Mouse (Mus musculus) kidney, embryonic 15.5 days (tissue): ENCODE results near the gene Atg2a. TPM values are rescaled to one million over a fixed set of nuclear protein-coding genes. Genes with fewer than 3 reads are reported as not detected.
A peak's percentile ranks its signal among the peaks of the same experiment; 100 is the strongest.

ENCODE experiments used
- ATAC-seq: fragments of 200-750 bp; cut with Nextera tagmentation; replicated peaks from 2 replicates; pipeline ENCODE4 v1.8.0; 2017; ENCODE audit warnings: moderate TSS enrichment; ENCODE audit not compliant: low FRiP score
- H3K27ac ChIP-seq: fragments of 300-500 bp; sonication (generic); 2 replicates; pipeline ENCODE4 v1.5.1; 2015; ENCODE audit warnings: mild to moderate bottlenecking, inconsistent platforms
- H3K27me3 ChIP-seq: fragments of 300-500 bp; sonication (generic); 2 replicates; pipeline ENCODE4 v1.6.1; 2015; ENCODE audit warnings: inconsistent platforms
- H3K36me3 ChIP-seq: fragments of 300-500 bp; sonication (generic); 2 replicates; pipeline ENCODE4 v1.6.1; 2015; ENCODE audit warnings: inconsistent platforms
- H3K4me1 ChIP-seq: fragments of 300-500 bp; sonication (generic); 2 replicates; pipeline ENCODE4 v1.6.1; 2015; ENCODE audit warnings: inconsistent platforms
- H3K4me2 ChIP-seq: fragments of 300-500 bp; sonication (generic); 2 replicates; pipeline ENCODE4 v1.6.1; 2015; ENCODE audit warnings: moderate library complexity, mild to moderate bottlenecking, inconsistent platforms
- H3K4me3 ChIP-seq: fragments of 300-500 bp; sonication (generic); replicated peaks from 2 replicates; pipeline ENCODE4 v1.5.1; 2015; ENCODE audit warnings: mild to moderate bottlenecking, inconsistent platforms
- H3K9ac ChIP-seq: fragments of 300-500 bp; sonication (generic); 2 replicates; pipeline ENCODE4 v1.6.1; 2015; ENCODE audit warnings: mild to moderate bottlenecking, inconsistent platforms
- H3K9me3 ChIP-seq: fragments of 300-500 bp; sonication (generic); replicated peaks from 2 replicates; pipeline ENCODE4 v1.6.1; 2016; ENCODE audit warnings: inconsistent platforms
- WGBS: fragments of 180-500 bp; shearing (Covaris S2); methylation state at CpG from one replicate; pipeline ENCODE4 v1.1.7; 2015; ENCODE audit warnings: mixed read lengths; 5-methylcytosine and 5-hydroxymethylcytosine counted together
- polyA plus RNA-seq: library from polyadenylated mRNA; unstranded; fragments of >200 nt; fragmentation: Nextera tagmentation; extraction: Ambion mirVana; gene quantifications from 2 replicates; pipeline ENCODE4 v1.2.1, GENCODE M21; 2015

The Atg2a gene
- polyA plus RNA-seq, 1 experiment from 2014 or later, result 12.1 TPM

- H3K27me3 ChIP-seq, result no peaks in the 10 kb centered on the region
- peak overlapping the region; percentile 85 for H3K27ac ChIP-seq
- ATAC-seq, result no peak
- peak overlapping the region; percentile 82 for H3K4me3 ChIP-seq
- peak overlapping the region; percentile 86 for H3K4me2 ChIP-seq
- H3K9me3 ChIP-seq, result no peaks in the 10 kb centered on the region
- H3K36me3 ChIP-seq, result peaks cover 29% of the 10 kb centered on the region
- WGBS, result 25% methylated on average over 6 of the region's 6 CpGs
- H3K9ac ChIP-seq, result peak overlapping the region; percentile 77
- H3K4me1 ChIP-seq, result peaks cover 52% of the 10 kb centered on the region
These were observed 37.1 kb downstream of the Atg2a start for GRCm38 (mm10) chr19:6278439-6279073.

GRCm38 (mm10) chr19:6279481-6280144 lies 38.1 kb downstream of the Atg2a start:
- 85% methylated on average over 6 of the region's 6 CpGs for WGBS
- no peaks in the 10 kb centered on the region for H3K9me3 ChIP-seq
- peaks cover 40% of the 10 kb centered on the region for H3K36me3 ChIP-seq
- ATAC-seq, result no peak
- peaks cover 55% of the 10 kb centered on the region for H3K4me1 ChIP-seq
- H3K4me2 ChIP-seq, result peak overlapping the region; percentile 86
- no peak overlapping the region; the same call in 1 of the 2 replicates for H3K9ac ChIP-seq
- no peak overlapping the region for H3K27ac ChIP-seq
- H3K27me3 ChIP-seq, result no peaks in the 10 kb centered on the region
- H3K4me3 ChIP-seq, result 0 out of 2 replicates have a peak overlapping the region, but pooled peaks have one; percentile 82

DNA sequence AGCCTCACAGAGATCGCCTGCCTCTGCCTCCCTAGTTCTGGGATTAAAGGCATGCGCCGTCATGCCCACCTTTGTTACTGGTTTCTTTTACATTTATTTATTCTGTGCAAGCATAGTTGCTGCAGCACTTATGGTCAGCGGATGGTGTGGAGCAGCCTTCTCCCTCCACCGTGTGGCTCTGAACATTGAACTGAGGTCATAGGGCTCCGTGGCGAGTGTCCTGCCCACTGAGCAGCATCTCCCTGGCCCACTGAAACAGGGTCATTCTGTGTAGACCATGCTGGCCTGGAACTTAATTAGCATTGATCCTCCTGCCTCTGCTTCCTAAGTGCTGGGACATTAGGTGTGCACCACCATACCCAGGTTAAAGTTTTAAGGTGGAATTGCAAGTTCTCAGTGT lies 39.1 kb downstream of the Atg2a start:
- Histone ChIP-seq H3K9me3 (no peaks in the 10 kb centered on the region), H3K4me2 (0 out of 2 replicates have a peak overlapping the region, but pooled peaks have one; percentile 5), H3K4me1 (peaks cover 53% of the 10 kb centered on the region), H3K4me3 (no peak overlapping the region), H3K27me3 (no peaks in the 10 kb centered on the region), H3K9ac (no peak overlapping the region), H3K27ac (no peak overlapping the region), H3K36me3 (peaks cover 49% of the 10 kb centered on the region)
- no peak for ATAC-seq
- WGBS, result 78% methylated on average over 7 of the region's 7 CpGs

DNA sequence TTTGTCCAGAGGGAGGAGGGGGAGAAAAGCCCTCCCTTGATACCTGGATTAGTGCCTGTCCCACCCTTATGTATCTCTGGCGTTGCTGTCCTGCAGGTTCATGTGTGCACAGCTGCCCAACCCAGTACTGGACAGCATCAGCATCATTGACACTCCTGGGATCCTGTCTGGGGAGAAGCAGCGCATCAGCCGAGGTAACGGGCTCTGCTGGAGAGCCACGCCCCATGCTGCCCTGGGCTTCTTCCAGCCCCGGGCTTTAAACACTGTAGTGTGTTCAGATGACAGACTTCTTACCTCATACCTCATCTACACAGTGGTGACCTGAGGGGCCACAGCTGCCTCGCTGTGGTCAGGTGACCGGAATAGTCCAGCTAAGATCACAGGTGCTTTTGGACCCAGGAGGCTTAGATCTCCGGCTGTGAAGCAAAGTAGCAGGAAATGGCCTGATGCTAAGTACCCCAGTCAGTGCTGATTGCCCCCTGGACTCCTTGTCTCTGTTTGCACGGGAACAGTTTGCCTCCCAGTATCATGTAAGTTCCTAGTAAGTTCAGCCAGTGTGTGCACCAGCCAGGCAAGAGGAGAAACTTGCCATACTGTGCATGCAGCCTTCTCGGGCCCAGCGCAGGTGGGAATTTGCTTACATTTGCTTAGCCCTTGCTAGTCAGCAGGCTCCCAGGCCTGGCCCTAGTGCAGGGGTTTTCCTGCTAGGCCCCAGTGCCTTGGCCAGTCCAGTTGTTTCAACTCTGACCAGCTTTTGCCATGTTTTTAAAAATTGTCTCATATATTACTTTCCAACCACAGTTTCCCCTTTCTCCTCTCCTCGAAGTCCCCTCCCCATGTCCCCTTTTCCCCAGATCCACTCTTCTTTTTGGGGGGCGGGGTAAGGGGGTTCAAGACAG lies 39.9 kb downstream of the Atg2a start:
- H3K4me3 ChIP-seq, result no peak overlapping the region
- H3K27ac ChIP-seq, result no peak overlapping the region
- peaks cover 57% of the 10 kb centered on the region for H3K36me3 ChIP-seq
- no peaks in the 10 kb centered on the region for H3K9me3 ChIP-seq
- H3K4me2 ChIP-seq, result no peak overlapping the region
- ATAC-seq, result no peak
- H3K4me1 ChIP-seq, result peaks cover 50% of the 10 kb centered on the region
- no peaks in the 10 kb centered on the region for H3K27me3 ChIP-seq
- no peak overlapping the region for H3K9ac ChIP-seq
- WGBS, result 71% methylated on average over 14 of the region's 14 CpGs

GRCm38 (mm10) chr19:6283001-6283400 lies 41.5 kb downstream of the Atg2a start:
- Histone ChIP-seq H3K4me1 (peaks cover 53% of the 10 kb centered on the region), H3K4me2 (no peak overlapping the region), H3K4me3 (no peak overlapping the region), H3K9me3 (no peaks in the 10 kb centered on the region), H3K9ac (no peak overlapping the region), H3K27ac (peak overlapping the region; percentile 46; the same call in 1 of the 2 replicates), H3K36me3 (peaks cover 71% of the 10 kb centered on the region), H3K27me3 (no peaks in the 10 kb centered on the region)
- no peak for ATAC-seq
- 81% methylated on average over 5 of the region's 5 CpGs for WGBS

DNA sequence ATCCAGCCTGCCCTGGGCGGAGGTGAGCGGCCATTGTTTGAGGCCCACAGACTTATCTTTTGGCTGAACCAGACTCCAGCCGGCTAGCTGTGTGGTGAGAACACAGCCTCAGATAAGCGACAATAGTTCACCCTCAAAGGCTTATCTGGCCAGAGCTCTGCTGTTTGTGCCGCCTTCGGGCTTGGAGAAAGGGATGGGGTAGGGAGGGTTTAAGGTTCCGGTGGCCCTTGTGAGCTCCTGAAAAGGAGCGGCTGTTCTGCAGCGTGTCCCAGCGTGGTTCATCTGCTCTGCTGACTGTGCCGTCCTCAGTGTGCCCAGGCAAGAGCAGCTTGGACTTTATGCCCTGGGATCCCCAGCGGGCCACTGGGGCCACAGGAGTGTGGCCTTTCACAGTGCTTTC lies 43.0 kb downstream of the Atg2a start:
- ATAC-seq, result no peak
- Histone ChIP-seq H3K27me3 (no peaks in the 10 kb centered on the region), H3K4me2 (no peak overlapping the region), H3K9ac (no peak overlapping the region), H3K4me3 (no peak overlapping the region), H3K27ac (no peak overlapping the region), H3K4me1 (peaks cover 44% of the 10 kb centered on the region), H3K9me3 (no peaks in the 10 kb centered on the region), H3K36me3 (peaks cover 82% of the 10 kb centered on the region)
- whole genome bisulfite sequencing, result 87% methylated on average over 12 of the region's 12 CpGs

DNA sequence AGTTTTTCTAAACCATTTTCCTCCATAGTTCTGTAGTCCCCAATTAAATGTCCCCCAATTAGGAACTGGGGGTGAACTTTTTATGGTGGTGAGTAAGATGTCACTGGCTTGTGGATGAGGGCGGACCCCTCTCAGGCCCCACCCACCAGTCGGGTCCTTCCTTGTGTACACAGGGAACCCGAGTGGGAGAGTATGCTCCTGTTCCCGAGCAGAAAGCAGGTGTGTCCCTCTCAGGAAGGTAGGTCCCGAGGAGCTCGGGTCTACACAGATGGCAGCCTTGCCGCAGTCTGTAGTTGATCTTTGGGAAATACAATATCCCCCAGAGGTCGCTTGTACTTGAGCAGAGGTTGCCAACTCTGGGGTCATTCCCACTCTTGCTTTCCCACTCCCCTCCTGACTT lies 43.8 kb downstream of the Atg2a start:
- H3K27ac ChIP-seq, result no peak overlapping the region
- H3K9ac ChIP-seq, result no peak overlapping the region
- peaks cover 89% of the 10 kb centered on the region for H3K36me3 ChIP-seq
- H3K4me3 ChIP-seq, result no peak overlapping the region
- WGBS, result 61% methylated on average over 8 of the region's 8 CpGs
- no peaks in the 10 kb centered on the region for H3K9me3 ChIP-seq
- ATAC-seq, result no peak
- no peak overlapping the region for H3K4me2 ChIP-seq
- no peaks in the 10 kb centered on the region for H3K27me3 ChIP-seq
- peaks cover 37% of the 10 kb centered on the region for H3K4me1 ChIP-seq

DNA sequence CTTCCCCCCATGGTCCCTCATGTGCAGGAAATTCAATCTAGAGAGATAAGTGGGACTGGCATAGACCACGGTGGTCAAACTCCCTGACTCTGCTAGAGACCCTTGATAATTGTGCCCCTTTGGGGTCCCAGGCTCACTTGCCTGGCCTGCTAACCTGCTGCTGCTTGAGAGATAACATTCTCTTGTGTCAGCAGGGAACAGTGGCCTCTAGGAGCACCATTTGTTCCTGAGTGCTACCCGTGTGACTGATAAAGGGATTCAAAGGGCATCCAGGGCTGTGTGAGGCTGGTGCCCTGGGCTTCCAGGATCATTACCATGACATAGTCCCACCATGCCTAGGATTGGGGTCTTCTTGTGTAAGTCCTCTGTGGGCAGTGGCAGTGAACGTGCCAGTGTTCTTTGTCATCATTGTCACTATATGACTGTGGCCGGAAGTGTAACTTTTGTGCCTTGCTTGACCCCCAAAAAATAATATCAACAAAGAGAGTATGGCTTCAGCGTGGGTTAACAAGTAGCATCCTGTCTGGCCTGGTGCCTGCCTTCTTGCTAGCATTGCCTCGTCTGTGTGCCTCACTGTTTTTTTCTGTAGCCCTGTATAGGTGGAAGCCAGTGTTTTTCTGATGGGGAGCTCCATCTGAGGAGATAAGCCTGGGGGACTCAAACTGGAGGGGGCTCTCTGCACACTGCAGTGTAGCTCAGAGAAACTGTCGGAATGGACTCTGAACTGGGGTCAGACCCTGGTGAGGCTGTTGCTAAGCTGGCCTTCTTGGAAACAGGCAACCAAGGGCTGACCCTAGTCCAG lies 44.4 kb downstream of the Atg2a start:
- ATAC-seq, result no peak
- H3K27ac ChIP-seq, result no peak overlapping the region
- no peaks in the 10 kb centered on the region for H3K27me3 ChIP-seq

DNA sequence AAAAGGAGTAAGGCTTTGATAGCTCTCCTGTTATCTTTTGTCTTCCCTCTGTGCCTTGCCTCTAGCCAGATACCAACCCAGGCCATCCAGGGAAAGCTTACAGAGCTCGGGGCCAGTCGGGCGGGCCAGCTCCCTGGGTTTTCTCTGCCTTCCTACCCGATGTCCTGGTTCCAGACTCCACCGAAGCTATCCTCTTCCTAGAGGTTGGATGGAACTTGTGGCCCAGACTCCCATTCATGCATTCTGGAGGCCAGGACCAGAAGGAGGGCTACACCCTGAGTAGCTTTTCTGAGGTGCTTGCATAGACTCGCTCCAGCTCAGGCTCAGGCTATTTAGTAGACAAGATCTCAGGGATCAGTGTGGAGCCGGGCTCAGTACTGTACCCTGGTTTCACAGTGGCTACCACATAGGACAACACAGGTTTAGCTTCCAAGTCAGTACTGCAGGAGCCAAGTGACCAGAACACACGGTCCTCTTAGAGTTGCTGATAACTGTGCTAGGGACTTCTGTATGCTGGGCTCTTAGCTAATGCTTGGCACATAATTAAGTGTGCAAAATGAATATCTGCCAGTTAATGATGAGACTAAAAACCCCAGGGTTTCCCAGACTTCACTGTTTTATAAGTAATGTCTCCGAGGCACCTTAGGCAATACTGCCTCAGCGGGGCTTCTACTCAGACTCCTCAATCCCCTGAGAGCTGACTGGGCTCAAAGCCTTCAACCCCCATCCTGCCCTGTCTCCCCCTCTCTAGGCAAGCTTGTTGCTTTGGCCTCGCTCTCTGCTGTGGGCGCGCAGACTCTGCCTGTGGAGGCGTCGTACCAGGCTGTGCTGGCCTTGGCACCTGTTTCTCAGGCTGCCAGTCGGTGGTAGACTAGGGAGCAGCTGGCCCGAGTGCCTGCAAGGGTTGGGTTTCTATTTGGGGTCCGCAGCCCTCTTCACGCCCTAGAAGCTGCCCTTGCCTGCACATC lies 45.2 kb downstream of the Atg2a start:
- H3K27me3 ChIP-seq, result no peaks in the 10 kb centered on the region
- H3K4me3 ChIP-seq, result no peak overlapping the region
- no peak for ATAC-seq
- H3K36me3 ChIP-seq, result peaks cover 80% of the 10 kb centered on the region
- H3K9ac ChIP-seq, result no peak overlapping the region; the same call in 1 of the 2 replicates
- no peak overlapping the region for H3K4me2 ChIP-seq
- WGBS, result 88% methylated on average over 19 of the region's 19 CpGs
- no peaks in the 10 kb centered on the region for H3K9me3 ChIP-seq
- H3K27ac ChIP-seq, result no peak overlapping the region
- H3K4me1 ChIP-seq, result peaks cover 33% of the 10 kb centered on the region

More for the DNA sequence above, 44.4 kb downstream of the Atg2a start:
- Histone ChIP-seq H3K4me1 (peaks cover 31% of the 10 kb centered on the region), H3K9me3 (no peaks in the 10 kb centered on the region), H3K9ac (no peak overlapping the region), H3K4me3 (no peak overlapping the region), H3K4me2 (no peak overlapping the region), H3K36me3 (peaks cover 89% of the 10 kb centered on the region)
- WGBS, result 68% methylated on average over 7 of the region's 7 CpGs

- H3K4me2 ChIP-seq, result no peak overlapping the region
- no peaks in the 10 kb centered on the region for H3K27me3 ChIP-seq
- H3K4me3 ChIP-seq, result no peak overlapping the region
- H3K9ac ChIP-seq, result no peak overlapping the region
- H3K27ac ChIP-seq, result peak overlapping the region; percentile 66; the same call in 1 of the 2 replicates
- 67% methylated on average over 13 of the region's 13 CpGs for WGBS
- H3K4me1 ChIP-seq, result peaks cover 36% of the 10 kb centered on the region
- H3K36me3 ChIP-seq, result peaks cover 73% of the 10 kb centered on the region
- no peak for ATAC-seq
- no peaks in the 10 kb centered on the region for H3K9me3 ChIP-seq
These were observed 46.9 kb downstream of the Atg2a start for GRCm38 (mm10) chr19:6288236-6288894.
